Mouse (Mus musculus) gastrocnemius, postnatal 36 days (tissue): Measurements from ENCODE around the gene Plch1. TPM values are rescaled to one million over a fixed set of nuclear protein-coding genes. Genes with fewer than 3 reads are reported as not detected.

Experiments
- DNase-seq, 2 experiments: peaks; one replicate each; pipeline ENCODE4 v3.0.0; 2022
- intact Hi-C: fragments of 180-260 bp; cut with DNase I; formaldehyde crosslinking; loops from one replicate; pipeline ENCODE4 v1.15.1; 2025
- total RNA-seq, 2 experiments: library from RNA; stranded (reverse); gene quantifications; 2 replicates each; pipeline ENCODE4 v1.2.3; 2021

Plch1 gene
- total RNA-seq, 2 experiments from 2014 or later, result not detected

- intact Hi-C loops, result no loop called here
- DNase-seq, result no peak
Measured at GRCm38 (mm10) chr3:63728325-63728724, 170.9 kb downstream of the Plch1 start.

GRCm38 (mm10) chr3:63726667-63727342, 172.5 kb downstream of the Plch1 start:
- intact Hi-C loops, result no loop called here
- no peak for DNase-seq

- intact Hi-C loops, result no loop called here
- no peak for DNase-seq
Measured at GRCm38 (mm10) chr3:63693694-63694093, 205.6 kb downstream of the Plch1 start.

- intact Hi-C loops, result no loop called here
- DNase-seq, result no peak
Measured at GRCm38 (mm10) chr3:63692727-63693126, 206.5 kb downstream of the Plch1 start.

GRCm38 (mm10) chr3:63668779-63669178, 230.5 kb downstream of the Plch1 start:
- no peak for DNase-seq
- intact Hi-C loops, result no loop called here

- intact Hi-C loops, result no loop called here
Measured at GRCm38 (mm10) chr3:63665307-63665706, 234.0 kb downstream of the Plch1 start.

GRCm38 (mm10) chr3:63664575-63665243, 234.6 kb downstream of the Plch1 start:
- intact Hi-C loops, result no loop called here
- DNase-seq, result no peak

More at GRCm38 (mm10) chr3:63665307-63665706, 234.0 kb downstream of the Plch1 start:
- no peak for DNase-seq

Other genes starting within 250 kb of the Plch1 start
- 1 to 10 TPM; 2.7 to 4.4 TPM for gene E130311K13Rik, start 30.0 kb upstream of the Plch1 start, total RNA-seq
- gene Slc33a1, start 65.3 kb upstream of the Plch1 start, total RNA-seq, result 1 to 10 TPM; 5.1 to 5.4 TPM
- 10 to 100 TPM; 13.4 to 17.5 TPM for gene Gmps, start 76.6 kb upstream of the Plch1 start, total RNA-seq
- gene Vmn2r1, start 182.1 kb upstream of the Plch1 start, total RNA-seq, result under 1 TPM; 0.07 to 0.08 TPM
- gene Vmn2r2, start 242.5 kb upstream of the Plch1 start, total RNA-seq, result not detected